Mouse (Mus musculus): ENCODE measurements around the gene Gins2. TPM values are rescaled to one million over a fixed set of nuclear protein-coding genes. Genes with fewer than 3 reads are reported as not detected.

Gene Gins2
- polyA plus RNA-seq, 1 experiment = 4.4 TPM

GRCm38 (mm10) chr8:120626461-120626860 is 37.4 kb upstream of the Gins2 start:
- no peak overlapping the region for H3K4me3 ChIP-seq (replicated peaks; ENCODE audit: extremely low read depth, low read depth, low read length)
- DNase-seq = no peak
- TF ChIP-seq POLR2A (IDR thresholded peaks at IDR 0.05; ENCODE audit: borderline replicate concordance, extremely low read depth, low read depth, low read length) (no peak), CTCF (IDR thresholded peaks at IDR 0.05; ENCODE audit: insufficient read depth, low read length) (no peak)
- H3K4me1 ChIP-seq (ENCODE audit: control insufficient read depth, insufficient read depth, low read length) = no peaks in the 10 kb centered on the region
- 75% methylated on average over 11 of the region's 11 CpGs for WGBS

- Histone ChIP-seq H3K4me3 (replicated peaks; ENCODE audit: extremely low read depth, low read depth, low read length) (no peak overlapping the region), H3K4me1 (ENCODE audit: control insufficient read depth, insufficient read depth, low read length) (no peaks in the 10 kb centered on the region)
- DNase-seq = no peak
- 47% methylated on average over 2 of the region's 2 CpGs for WGBS
- TF ChIP-seq POLR2A (IDR thresholded peaks at IDR 0.05; ENCODE audit: borderline replicate concordance, extremely low read depth, low read depth, low read length) (no peak), CTCF (IDR thresholded peaks at IDR 0.05; ENCODE audit: insufficient read depth, low read length) (no peak)
Observed at GRCm38 (mm10) chr8:120623608-120624007, 34.5 kb upstream of the Gins2 start.

GRCm38 (mm10) chr8:120622161-120622560 is 33.1 kb upstream of the Gins2 start:
- TF ChIP-seq POLR2A (IDR thresholded peaks at IDR 0.05; ENCODE audit: borderline replicate concordance, extremely low read depth, low read depth, low read length) (no peak), CTCF (IDR thresholded peaks at IDR 0.05; ENCODE audit: insufficient read depth, low read length) (no peak)
- H3K4me1 ChIP-seq (ENCODE audit: control insufficient read depth, insufficient read depth, low read length) = no peaks in the 10 kb centered on the region
- no peak overlapping the region for H3K4me3 ChIP-seq (replicated peaks; ENCODE audit: extremely low read depth, low read depth, low read length)
- 81% methylated on average over 14 of the region's 14 CpGs for WGBS
- no peak for DNase-seq

GRCm38 (mm10) chr8:120620441-120620840 is 31.3 kb upstream of the Gins2 start:
- WGBS = 52% methylated on average over 7 of the region's 7 CpGs
- no peaks in the 10 kb centered on the region for H3K4me1 ChIP-seq (ENCODE audit: control insufficient read depth, insufficient read depth, low read length)
- no peak overlapping the region for H3K4me3 ChIP-seq (replicated peaks; ENCODE audit: extremely low read depth, low read depth, low read length)
- DNase-seq = no peak
- TF ChIP-seq CTCF (IDR thresholded peaks at IDR 0.05; ENCODE audit: insufficient read depth, low read length) = no peak
- no peak for TF ChIP-seq POLR2A (IDR thresholded peaks at IDR 0.05; ENCODE audit: borderline replicate concordance, extremely low read depth, low read depth, low read length)

- no peak for TF ChIP-seq CTCF (IDR thresholded peaks at IDR 0.05; ENCODE audit: insufficient read depth, low read length)
- no peak for TF ChIP-seq POLR2A (IDR thresholded peaks at IDR 0.05; ENCODE audit: borderline replicate concordance, extremely low read depth, low read depth, low read length)
- H3K4me3 ChIP-seq (replicated peaks; ENCODE audit: extremely low read depth, low read depth, low read length) = no peak overlapping the region
- 71% methylated on average over 11 of the region's 11 CpGs for WGBS
- H3K4me1 ChIP-seq (ENCODE audit: control insufficient read depth, insufficient read depth, low read length) = no peaks in the 10 kb centered on the region
- no peak for DNase-seq
Observed at GRCm38 (mm10) chr8:120619235-120620180, 30.4 kb upstream of the Gins2 start.

GRCm38 (mm10) chr8:120618110-120618509 is 29.0 kb upstream of the Gins2 start:
- H3K4me3 ChIP-seq (replicated peaks; ENCODE audit: extremely low read depth, low read depth, low read length) = no peak overlapping the region
- peak; percentile 73 for DNase-seq
- 1% methylated on average over 6 of the region's 6 CpGs for WGBS
- H3K4me1 ChIP-seq (ENCODE audit: control insufficient read depth, insufficient read depth, low read length) = no peaks in the 10 kb centered on the region
- TF ChIP-seq CTCF (IDR thresholded peaks at IDR 0.05; ENCODE audit: insufficient read depth, low read length) (peak; percentile 58), POLR2A (IDR thresholded peaks at IDR 0.05; ENCODE audit: borderline replicate concordance, extremely low read depth, low read depth, low read length) (no peak)

- DNase-seq = no peak
- H3K4me1 ChIP-seq (ENCODE audit: control insufficient read depth, insufficient read depth, low read length) = no peaks in the 10 kb centered on the region
- H3K4me3 ChIP-seq (replicated peaks; ENCODE audit: extremely low read depth, low read depth, low read length) = no peak overlapping the region
- TF ChIP-seq POLR2A (IDR thresholded peaks at IDR 0.05; ENCODE audit: borderline replicate concordance, extremely low read depth, low read depth, low read length) = no peak
- 63% methylated on average over 8 of the region's 8 CpGs for whole genome bisulfite sequencing
Observed at GRCm38 (mm10) chr8:120616663-120617626, 27.8 kb upstream of the Gins2 start.

GRCm38 (mm10) chr8:120614491-120614890 is 25.4 kb upstream of the Gins2 start:
- 87% methylated on average over 3 of the region's 3 CpGs for WGBS

GRCm38 (mm10) chr8:120610824-120611223 is 21.7 kb upstream of the Gins2 start:
- no peaks in the 10 kb centered on the region for H3K4me1 ChIP-seq (ENCODE audit: control insufficient read depth, insufficient read depth, low read length)
- TF ChIP-seq CTCF (IDR thresholded peaks at IDR 0.05; ENCODE audit: insufficient read depth, low read length) (no peak), POLR2A (IDR thresholded peaks at IDR 0.05; ENCODE audit: borderline replicate concordance, extremely low read depth, low read depth, low read length) (no peak)
- DNase-seq = no peak
- 76% methylated on average over 6 of the region's 6 CpGs for WGBS
- H3K4me3 ChIP-seq (replicated peaks; ENCODE audit: extremely low read depth, low read depth, low read length) = no peak overlapping the region

More at GRCm38 (mm10) chr8:120614491-120614890, 25.4 kb upstream of the Gins2 start:
- no peak for DNase-seq
- Histone ChIP-seq H3K4me3 (replicated peaks; ENCODE audit: extremely low read depth, low read depth, low read length) (no peak overlapping the region), H3K4me1 (ENCODE audit: control insufficient read depth, insufficient read depth, low read length) (no peaks in the 10 kb centered on the region)
- TF ChIP-seq CTCF (IDR thresholded peaks at IDR 0.05; ENCODE audit: insufficient read depth, low read length) (no peak), POLR2A (IDR thresholded peaks at IDR 0.05; ENCODE audit: borderline replicate concordance, extremely low read depth, low read depth, low read length) (no peak)

Data from lung, adult 2 months (tissue).